Mouse (Mus musculus) hindbrain, embryonic 15.5 days (tissue): Measurements from ENCODE around the gene Foxp4. TPM values are rescaled to one million over a fixed set of nuclear protein-coding genes. Genes with fewer than 3 reads are reported as not detected.
A peak's percentile ranks its signal among the peaks of the same experiment; 100 is the strongest.
"Not testable (repeated sequence)": the region's sequence is repeated elsewhere in the genome, so short reads cannot be mapped to it uniquely, and the experiment has no call there.

Source experiments
- ATAC-seq: fragments of 200-750 bp; cut with Nextera tagmentation; 2 replicates; pipeline ENCODE4 v1.8.0; 2017; ENCODE audit warnings: low read depth, moderate number of reproducible peaks, moderate TSS enrichment; ENCODE audit not compliant: low FRiP score
- H3K27ac ChIP-seq: fragments of 300-500 bp; sonication (generic); replicated peaks from 2 replicates; pipeline ENCODE4 v1.5.1; 2015; ENCODE audit warnings: mild to moderate bottlenecking, inconsistent platforms
- H3K27me3 ChIP-seq: fragments of 300-500 bp; sonication (generic); 2 replicates; pipeline ENCODE4 v1.6.1; 2015; ENCODE audit warnings: control low read depth, inconsistent platforms
- H3K36me3 ChIP-seq: fragments of 300-500 bp; sonication (generic); 2 replicates; pipeline ENCODE4 v1.6.1; 2015; ENCODE audit warnings: control low read depth, inconsistent platforms
- H3K4me1 ChIP-seq: fragments of 300-500 bp; sonication (generic); replicated peaks from 2 replicates; pipeline ENCODE4 v1.6.1; 2015; ENCODE audit warnings: control low read depth, inconsistent platforms
- H3K4me2 ChIP-seq: fragments of 300-500 bp; sonication (generic); 2 replicates; pipeline ENCODE4 v1.6.1; 2015; ENCODE audit warnings: moderate library complexity, mild to moderate bottlenecking, inconsistent platforms
- H3K4me3 ChIP-seq: fragments of 300-500 bp; sonication (generic); 2 replicates; pipeline ENCODE4 v1.5.1; 2015; ENCODE audit warnings: mild to moderate bottlenecking, inconsistent platforms
- H3K9ac ChIP-seq: fragments of 300-500 bp; sonication (generic); 2 replicates; pipeline ENCODE4 v1.6.1; 2015; ENCODE audit warnings: inconsistent platforms
- H3K9me3 ChIP-seq: fragments of 300-500 bp; sonication (generic); 2 replicates; pipeline ENCODE4 v1.6.1; 2016; ENCODE audit warnings: control low read depth, inconsistent platforms
- WGBS: fragments of 180-500 bp; shearing (Covaris S2); methylation state at CpG from one replicate; pipeline ENCODE4 v1.1.7; 2015; 5-methylcytosine and 5-hydroxymethylcytosine counted together
- polyA plus RNA-seq: library from polyadenylated mRNA; unstranded; fragments of >200 nt; fragmentation: Nextera tagmentation; extraction: Ambion mirVana; gene quantifications from 2 replicates; pipeline ENCODE4 v1.2.1, GENCODE M21; 2015

Gene Foxp4
- polyA plus RNA-seq, 1 experiment from 2014 or later, result 42.2 TPM

DNA sequence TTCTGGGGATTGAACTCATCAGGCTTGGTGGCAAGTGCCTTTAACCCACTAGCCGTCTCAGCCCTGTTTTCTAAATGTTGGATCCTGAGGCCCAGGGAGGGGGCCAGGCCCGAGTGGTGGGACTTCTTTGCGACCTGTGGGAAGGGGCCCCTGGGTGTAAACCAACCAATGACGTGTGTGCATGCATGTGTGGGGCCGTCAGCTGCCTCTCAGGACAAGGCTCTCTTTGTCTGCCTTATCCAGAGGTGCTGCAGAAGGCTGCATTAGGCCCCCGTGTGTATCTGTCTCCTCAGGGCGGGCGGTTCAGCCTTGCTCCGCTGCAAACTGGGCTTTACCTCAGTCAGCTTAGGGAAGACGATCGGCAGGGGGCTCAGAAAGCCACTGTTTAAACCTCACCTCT is 61.0 kb downstream of the Foxp4 start:
- Histone ChIP-seq H3K27me3 (peaks cover 3% of the 10 kb centered on the region; the same call in 1 of the 2 replicates), H3K27ac (no peak overlapping the region), H3K4me1 (peaks cover 9% of the 10 kb centered on the region; the same call in 1 of the 2 replicates), H3K4me2 (no peak overlapping the region), H3K4me3 (no peak overlapping the region), H3K9ac (no peak overlapping the region), H3K9me3 (no peaks in the 10 kb centered on the region), H3K36me3 (no peaks in the 10 kb centered on the region)
- WGBS, result 25% methylated on average over 11 of the region's 11 CpGs
- ATAC-seq, result no peak

DNA sequence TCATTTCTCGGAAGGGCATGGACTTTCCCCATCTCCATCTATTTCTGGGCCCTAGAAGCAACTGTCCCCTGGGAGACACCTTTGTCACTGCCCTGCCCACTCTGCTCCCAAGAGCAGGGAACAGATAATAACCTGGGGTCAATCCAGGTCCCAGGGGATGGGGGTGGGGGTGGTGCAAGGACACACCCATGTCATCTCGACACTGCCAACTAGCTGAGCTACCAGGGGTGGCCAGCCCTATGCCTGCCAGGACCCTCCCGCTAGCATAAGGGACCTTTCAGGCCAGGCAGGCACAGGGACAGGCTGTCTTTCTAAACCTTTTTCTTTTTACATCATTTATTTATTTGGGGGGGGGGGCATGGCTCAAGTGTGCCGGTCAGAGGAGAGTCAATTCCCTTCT is 61.4 kb downstream of the Foxp4 start:
- Histone ChIP-seq H3K36me3 (no peaks in the 10 kb centered on the region), H3K4me3 (no peak overlapping the region), H3K4me1 (peaks cover 9% of the 10 kb centered on the region; the same call in 1 of the 2 replicates), H3K9ac (no peak overlapping the region), H3K4me2 (no peak overlapping the region), H3K27ac (no peak overlapping the region), H3K9me3 (no peaks in the 10 kb centered on the region), H3K27me3 (peaks cover 3% of the 10 kb centered on the region; the same call in 1 of the 2 replicates)
- WGBS, result 76% methylated on average over 4 of the region's 4 CpGs
- ATAC-seq, result no peak

- H3K4me1 ChIP-seq, result peaks cover 4% of the 10 kb centered on the region; the same call in 1 of the 2 replicates
- no peak for ATAC-seq
Observed at GRCm38 (mm10) chr17:47855544-47855943, 68.9 kb downstream of the Foxp4 start.

DNA sequence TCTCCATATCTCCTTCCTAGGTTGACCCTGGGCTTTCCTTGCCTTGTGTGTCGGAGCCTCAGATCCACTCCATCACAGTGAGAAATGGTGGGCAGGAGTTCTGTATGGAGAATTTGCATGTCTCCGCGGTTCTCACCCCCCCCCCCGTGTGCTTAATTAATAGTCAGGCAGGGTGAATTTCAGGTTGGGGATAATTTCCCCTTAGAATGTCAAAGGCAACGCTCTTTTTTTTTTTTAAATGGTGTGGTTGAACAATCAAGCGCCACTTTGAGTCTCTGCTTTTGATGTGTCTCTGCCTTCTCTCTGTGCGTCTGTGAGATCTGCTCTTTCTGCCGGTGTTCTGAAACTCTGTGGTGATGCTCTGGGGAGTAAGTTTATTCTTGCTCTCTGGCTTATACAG is 69.5 kb downstream of the Foxp4 start:
- Histone ChIP-seq H3K9me3 (no peaks in the 10 kb centered on the region), H3K9ac (no peak overlapping the region), H3K27ac (no peak overlapping the region), H3K4me2 (no peak overlapping the region), H3K4me3 (no peak overlapping the region), H3K27me3 (peaks cover 13% of the 10 kb centered on the region; the same call in 1 of the 2 replicates), H3K4me1 (peaks cover 4% of the 10 kb centered on the region; the same call in 1 of the 2 replicates), H3K36me3 (no peaks in the 10 kb centered on the region)
- no peak for ATAC-seq
- 70% methylated on average over 8 of the region's 8 CpGs for WGBS

More at GRCm38 (mm10) chr17:47855544-47855943, 68.9 kb downstream of the Foxp4 start:
- 82% methylated on average over 4 of the region's 4 CpGs for WGBS
- Histone ChIP-seq H3K27me3 (peaks cover 13% of the 10 kb centered on the region; the same call in 1 of the 2 replicates), H3K27ac (no peak overlapping the region), H3K9me3 (no peaks in the 10 kb centered on the region), H3K4me3 (no peak overlapping the region), H3K9ac (no peak overlapping the region), H3K4me2 (no peak overlapping the region), H3K36me3 (no peaks in the 10 kb centered on the region)

DNA sequence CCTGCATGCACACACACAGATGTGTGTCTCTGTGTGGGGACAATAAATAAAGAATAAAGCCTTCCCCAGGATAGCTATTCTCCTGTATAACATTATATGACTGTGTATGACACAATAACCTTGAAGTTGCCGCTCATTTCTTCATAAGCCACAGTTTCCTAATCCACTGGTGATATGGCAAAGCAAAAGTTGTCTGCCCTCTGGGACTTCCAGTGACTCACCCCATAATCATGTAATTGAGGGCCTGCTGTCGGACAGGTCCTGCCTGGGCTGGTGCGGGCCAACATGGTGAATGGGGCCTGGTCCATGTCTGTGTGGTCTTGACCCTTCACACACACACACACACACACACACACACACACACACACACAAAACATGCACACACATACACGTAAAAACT is 70.7 kb downstream of the Foxp4 start:
- Histone ChIP-seq H3K4me2 (no peak overlapping the region), H3K27me3 (peaks cover 13% of the 10 kb centered on the region; the same call in 1 of the 2 replicates), H3K9me3 (no peaks in the 10 kb centered on the region), H3K27ac (no peak overlapping the region), H3K9ac (no peak overlapping the region), H3K36me3 (no peaks in the 10 kb centered on the region), H3K4me3 (no peak overlapping the region), H3K4me1 (peaks cover 4% of the 10 kb centered on the region; the same call in 1 of the 2 replicates)
- WGBS, result 96% methylated on average over 4 of the region's 4 CpGs
- ATAC-seq, result no peak

- Histone ChIP-seq H3K9me3 (no peaks in the 10 kb centered on the region), H3K4me3 (no peak overlapping the region), H3K4me1 (peaks cover 4% of the 10 kb centered on the region; the same call in 1 of the 2 replicates), H3K27me3 (peaks cover 13% of the 10 kb centered on the region; the same call in 1 of the 2 replicates), H3K4me2 (no peak overlapping the region), H3K9ac (no peak overlapping the region), H3K27ac (no peak overlapping the region), H3K36me3 (no peaks in the 10 kb centered on the region)
- ATAC-seq, result no peak
- 93% methylated on average over 3 of the region's 4 CpGs for WGBS
Observed at GRCm38 (mm10) chr17:47853336-47853735, 71.1 kb downstream of the Foxp4 start.

- whole genome bisulfite sequencing, result 19% methylated on average over 22 of the region's 22 CpGs
- H3K4me2 ChIP-seq, result peak overlapping the region; percentile 53
- H3K36me3 ChIP-seq, H3K9me3 ChIP-seq, H3K4me1 ChIP-seq, H3K27ac ChIP-seq, H3K9ac ChIP-seq: not testable (repeated sequence)
- ATAC-seq, result 0 out of 2 replicates have a peak, but pooled peaks have one; percentile 30
- H3K4me3 ChIP-seq, result peak overlapping the region; percentile 26
- peaks cover 13% of the 10 kb centered on the region; the same call in 1 of the 2 replicates for H3K27me3 ChIP-seq
Observed at GRCm38 (mm10) chr17:47851798-47852360, 72.6 kb downstream of the Foxp4 start.

- no peak overlapping the region for H3K9ac ChIP-seq
- H3K9me3 ChIP-seq, result no peaks in the 10 kb centered on the region
- H3K4me2 ChIP-seq, result no peak overlapping the region
- no peak for ATAC-seq
- H3K36me3 ChIP-seq, result no peaks in the 10 kb centered on the region
- peaks cover 13% of the 10 kb centered on the region; the same call in 1 of the 2 replicates for H3K27me3 ChIP-seq
- peaks cover 4% of the 10 kb centered on the region; the same call in 1 of the 2 replicates for H3K4me1 ChIP-seq
- H3K4me3 ChIP-seq, result no peak overlapping the region
- no peak overlapping the region for H3K27ac ChIP-seq
- 84% methylated on average over 7 of the region's 7 CpGs for WGBS
Observed at GRCm38 (mm10) chr17:47850639-47851314, 73.7 kb downstream of the Foxp4 start.

GRCm38 (mm10) chr17:47850035-47850434 is 74.4 kb downstream of the Foxp4 start:
- ATAC-seq, result no peak
- no peak overlapping the region for H3K9ac ChIP-seq
- H3K9me3 ChIP-seq, result no peaks in the 10 kb centered on the region
- H3K4me2 ChIP-seq, result no peak overlapping the region
- peaks cover 13% of the 10 kb centered on the region; the same call in 1 of the 2 replicates for H3K27me3 ChIP-seq
- H3K4me3 ChIP-seq, result no peak overlapping the region
- WGBS, result 64% methylated on average over 3 of the region's 3 CpGs
- H3K36me3 ChIP-seq, result no peaks in the 10 kb centered on the region
- no peak overlapping the region for H3K27ac ChIP-seq
- peaks cover 4% of the 10 kb centered on the region; the same call in 1 of the 2 replicates for H3K4me1 ChIP-seq

GRCm38 (mm10) chr17:47847985-47848384 is 76.5 kb downstream of the Foxp4 start:
- no peak for ATAC-seq
- Histone ChIP-seq H3K9ac (no peak overlapping the region), H3K27ac (no peak overlapping the region), H3K4me1 (peaks cover 4% of the 10 kb centered on the region; the same call in 1 of the 2 replicates), H3K4me3 (no peak overlapping the region), H3K4me2 (no peak overlapping the region), H3K27me3 (peaks cover 13% of the 10 kb centered on the region; the same call in 1 of the 2 replicates), H3K36me3 (no peaks in the 10 kb centered on the region), H3K9me3 (no peaks in the 10 kb centered on the region)
- WGBS, result 83% methylated on average over 6 of the region's 6 CpGs

- no peak overlapping the region for H3K27ac ChIP-seq
- H3K9ac ChIP-seq, result no peak overlapping the region
- no peaks in the 10 kb centered on the region for H3K4me1 ChIP-seq
- no peak for ATAC-seq
- H3K36me3 ChIP-seq, result no peaks in the 10 kb centered on the region
- WGBS, result 84% methylated on average over 11 of the region's 11 CpGs
- H3K4me2 ChIP-seq, result no peak overlapping the region
- H3K27me3 ChIP-seq, result no peaks in the 10 kb centered on the region
- no peaks in the 10 kb centered on the region for H3K9me3 ChIP-seq
- no peak overlapping the region for H3K4me3 ChIP-seq
Observed at GRCm38 (mm10) chr17:47845609-47846008, 78.8 kb downstream of the Foxp4 start.

GRCm38 (mm10) chr17:47843465-47843864 is 81.0 kb downstream of the Foxp4 start:
- no peak overlapping the region for H3K27ac ChIP-seq
- no peak overlapping the region for H3K4me3 ChIP-seq
- no peaks in the 10 kb centered on the region for H3K36me3 ChIP-seq
- ATAC-seq, result no peak
- over 99% methylated on average over 3 of the region's 3 CpGs for WGBS
- H3K9ac ChIP-seq, result no peak overlapping the region
- H3K4me2 ChIP-seq, result no peak overlapping the region
- H3K4me1 ChIP-seq, result no peaks in the 10 kb centered on the region
- no peaks in the 10 kb centered on the region for H3K27me3 ChIP-seq
- no peaks in the 10 kb centered on the region for H3K9me3 ChIP-seq
